Mouse (Mus musculus): ENCODE measurements around the gene Nfe2l3.

GRCm38 (mm10) chr6:51417306-51417936 is 15.0 kb upstream of the Nfe2l3 start:
- TF ChIP-seq BHLHE40 (IDR thresholded peaks at IDR 0.05; ENCODE audit: low read depth, low read length) (no peak), TBP (conservative IDR thresholded peaks at IDR 0.05; ENCODE audit: low read depth, low read length) (no peak)

Measured in CH12.LX (cell line).